Mouse (Mus musculus): ENCODE results near the gene Paqr7.

DNA sequence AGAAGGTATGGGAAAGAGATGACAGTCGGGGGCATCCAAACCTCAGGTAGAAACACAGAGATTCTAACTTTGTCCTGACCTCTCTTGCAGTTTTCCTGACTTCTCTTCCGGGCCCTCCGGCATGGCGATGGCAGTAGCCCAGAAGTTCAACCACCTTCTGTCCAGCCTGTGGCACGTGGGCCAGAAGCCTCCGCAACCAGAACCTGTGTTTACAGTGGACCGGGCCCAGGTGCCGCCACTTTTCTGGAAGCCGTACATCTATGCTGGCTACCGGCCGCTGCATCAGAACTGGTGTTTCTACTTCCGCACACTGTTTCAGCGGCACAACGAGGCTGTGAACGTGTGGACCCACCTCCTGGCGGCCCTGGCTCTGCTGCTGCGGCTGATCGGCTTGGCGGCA, 10.2 kb downstream of the Paqr7 start:
- TF ChIP-seq GATA2 (IDR thresholded peaks at IDR 0.05; ENCODE audit: borderline replicate concordance, low read depth, low read length) (no peak), CTCF (IDR thresholded peaks at IDR 0.05; ENCODE audit: low read depth, low read length) (no peak), GATA1 (IDR thresholded peaks at IDR 0.05; ENCODE audit: borderline replicate concordance, low read length) (no peak), POLR2AphosphoS5 (IDR thresholded peaks at IDR 0.05; ENCODE audit: insufficient replicate concordance, low read depth, low read length) (no peak)

Measured in G1E (cell line).